Mouse (Mus musculus): Measurements from ENCODE around the gene 1700037H04Rik. TPM values are rescaled to one million over a fixed set of nuclear protein-coding genes. Genes with fewer than 3 reads are reported as not detected.
A peak's percentile ranks its signal among the peaks of the same experiment; 100 is the strongest.

The 1700037H04Rik gene
- polyA plus RNA-seq, 1 experiment from 2014 or later = 129 TPM

- peak overlapping the region; percentile 98 for H3K27ac ChIP-seq
- WGBS (ENCODE audit: insufficient replicate concordance) = 64% methylated on average over 7 of the region's 7 CpGs
- no peaks in the 10 kb centered on the region for H3K9me3 ChIP-seq (replicated peaks)
Observed at GRCm38 (mm10) chr2:131191005-131191390, 31.1 kb upstream of the 1700037H04Rik start.

DNA sequence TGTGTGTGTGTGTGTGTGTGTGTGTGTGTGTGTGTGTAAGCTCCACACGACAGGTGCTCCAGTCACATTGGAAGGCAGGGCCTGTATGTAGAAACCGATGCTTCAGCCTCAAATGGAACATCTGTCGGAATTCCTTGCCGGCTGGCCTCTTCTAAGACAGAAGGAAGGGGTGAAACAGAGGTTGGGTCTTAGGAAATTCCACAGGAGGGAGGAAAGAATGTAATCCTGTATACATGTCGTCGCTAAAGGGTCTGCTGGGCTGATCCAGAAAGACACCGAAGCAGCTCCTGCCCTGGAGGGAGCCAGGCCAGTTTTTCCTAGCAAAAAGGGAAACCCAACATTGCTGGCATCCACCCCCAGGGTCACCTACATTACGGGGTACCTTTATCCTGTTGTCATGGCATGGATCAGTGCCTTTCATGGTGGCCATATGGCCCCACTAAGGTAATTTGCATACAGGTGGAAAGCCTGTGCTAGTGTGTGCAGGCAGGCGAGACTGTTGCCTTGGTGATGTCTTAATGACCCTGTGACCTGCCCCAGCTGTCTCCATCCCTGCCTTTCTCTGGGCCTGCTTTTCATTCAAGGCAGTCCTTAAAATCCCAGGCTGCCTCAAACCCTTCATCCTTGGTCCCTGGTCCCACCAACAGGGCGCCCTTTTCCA, 30.6 kb upstream of the 1700037H04Rik start:
- Histone ChIP-seq H3K4me2 (peak overlapping the region; percentile 82), H3K4me3 (replicated peaks) (peak overlapping the region; percentile 92), H3K4me1 (replicated peaks) (peaks cover 71% of the 10 kb centered on the region), H3K36me3 (peaks cover 72% of the 10 kb centered on the region), H3K27ac (peak overlapping the region; percentile 98), H3K27me3 (no peaks in the 10 kb centered on the region), H3K9ac (peak overlapping the region; percentile 97), H3K9me3 (replicated peaks) (no peaks in the 10 kb centered on the region)
- DNase-seq (no peak), ATAC-seq (ENCODE audit: low read depth) (no peak)
- 75% methylated on average over 10 of the region's 10 CpGs for WGBS (ENCODE audit: insufficient replicate concordance)

More at GRCm38 (mm10) chr2:131191005-131191390, 31.1 kb upstream of the 1700037H04Rik start:
- DNase-seq (no peak), ATAC-seq (ENCODE audit: low read depth) (no peak)
- peaks cover 77% of the 10 kb centered on the region for H3K36me3 ChIP-seq
- no peaks in the 10 kb centered on the region for H3K27me3 ChIP-seq
- peaks cover 69% of the 10 kb centered on the region for H3K4me1 ChIP-seq (replicated peaks)
- peak overlapping the region; percentile 82 for H3K4me2 ChIP-seq
- peak overlapping the region; percentile 92; the same call in 1 of the 2 replicates for H3K4me3 ChIP-seq (replicated peaks)
- H3K9ac ChIP-seq = peak overlapping the region; percentile 97

- Histone ChIP-seq H3K9me3 (replicated peaks) (no peaks in the 10 kb centered on the region), H3K36me3 (peaks cover 64% of the 10 kb centered on the region), H3K4me3 (replicated peaks) (peak overlapping the region; percentile 92), H3K4me2 (peak overlapping the region; percentile 82), H3K27ac (peak overlapping the region; percentile 98), H3K9ac (peak overlapping the region; percentile 97), H3K4me1 (replicated peaks) (peaks cover 72% of the 10 kb centered on the region), H3K27me3 (no peaks in the 10 kb centered on the region)
- peak; percentile 59 for ATAC-seq (ENCODE audit: low read depth)
- WGBS (ENCODE audit: insufficient replicate concordance) = 23% methylated on average over 5 of the region's 5 CpGs
- peak; percentile 58 for DNase-seq
Observed at GRCm38 (mm10) chr2:131189521-131190309, 29.8 kb upstream of the 1700037H04Rik start.

GRCm38 (mm10) chr2:131188311-131188710, 28.4 kb upstream of the 1700037H04Rik start:
- H3K4me3 ChIP-seq (replicated peaks) = peak overlapping the region; percentile 92
- peaks cover 50% of the 10 kb centered on the region for H3K36me3 ChIP-seq
- H3K27ac ChIP-seq = peak overlapping the region; percentile 98
- no peaks in the 10 kb centered on the region for H3K27me3 ChIP-seq
- peaks cover 66% of the 10 kb centered on the region for H3K4me1 ChIP-seq (replicated peaks)
- ATAC-seq (ENCODE audit: low read depth) = peak; percentile 13; the same call in 1 of the 2 replicates
- H3K9ac ChIP-seq = peak overlapping the region; percentile 97
- no peaks in the 10 kb centered on the region for H3K9me3 ChIP-seq (replicated peaks)
- 71% methylated on average over 5 of the region's 5 CpGs for WGBS (ENCODE audit: insufficient replicate concordance)
- DNase-seq = no peak
- peak overlapping the region; percentile 82 for H3K4me2 ChIP-seq

- Histone ChIP-seq H3K4me1 (replicated peaks) (peaks cover 63% of the 10 kb centered on the region), H3K27ac (peak overlapping the region; percentile 98), H3K9me3 (replicated peaks) (no peaks in the 10 kb centered on the region), H3K4me3 (replicated peaks) (peak overlapping the region; percentile 92), H3K9ac (peak overlapping the region; percentile 97), H3K27me3 (no peaks in the 10 kb centered on the region), H3K4me2 (peak overlapping the region; percentile 82), H3K36me3 (peaks cover 43% of the 10 kb centered on the region)
- 26% methylated on average over 3 of the region's 3 CpGs for WGBS (ENCODE audit: insufficient replicate concordance)
- ATAC-seq (ENCODE audit: low read depth) = no peak
- DNase-seq = no peak
Observed at GRCm38 (mm10) chr2:131187602-131187922, 27.7 kb upstream of the 1700037H04Rik start.

DNA sequence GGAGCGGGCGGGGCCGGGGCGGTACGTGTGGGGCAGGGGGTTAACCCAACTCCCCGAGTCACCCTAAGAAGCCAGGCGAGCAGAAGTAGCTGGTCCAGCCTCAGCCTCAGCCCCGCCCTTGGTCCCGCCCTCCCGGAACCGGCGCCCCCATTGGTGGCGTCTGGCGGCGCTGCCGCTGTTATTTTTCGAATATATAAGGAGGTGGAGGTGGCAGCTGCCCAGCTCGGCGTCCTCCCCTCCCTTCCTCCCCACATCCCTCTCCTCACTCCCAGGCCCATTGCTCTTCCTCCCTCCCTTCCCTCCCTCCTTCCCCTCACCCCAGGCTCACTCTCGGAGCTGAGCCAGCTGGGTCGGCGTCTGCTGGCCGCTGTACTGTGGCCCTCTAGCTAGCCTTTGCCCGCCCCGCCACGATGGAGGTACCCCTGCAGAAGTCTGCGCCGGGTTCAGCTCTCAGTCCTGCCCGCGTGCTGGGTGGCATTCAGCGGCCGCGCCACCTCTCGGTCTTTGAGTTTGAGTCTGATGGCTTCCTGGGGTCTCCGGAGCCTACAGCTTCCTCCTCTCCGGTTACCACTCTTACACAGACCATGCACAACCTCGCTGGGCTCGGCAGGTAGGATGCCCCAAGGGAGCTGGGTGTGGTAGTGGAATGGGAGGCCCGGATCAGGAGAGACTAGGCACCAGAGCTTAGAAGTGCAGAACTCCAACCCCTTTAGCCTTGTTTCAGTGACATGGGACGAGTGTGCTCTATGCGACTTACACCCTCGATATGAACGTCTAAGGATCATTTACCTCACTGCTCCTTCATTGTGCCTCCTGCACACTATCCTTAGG, 27.1 kb upstream of the 1700037H04Rik start, which contains the start of the genes Cdc25b and Spef1:
TSS of gene Cdc25b (plus strand) at position 179 of the 831 bp plus-strand sequence.
TSS of gene Spef1 (minus strand) at position 512 of the 831 bp plus-strand sequence.
- Histone ChIP-seq H3K36me3 (peaks cover 37% of the 10 kb centered on the region), H3K4me2 (peak within 1 kb of the TSS; percentile 82), H3K9ac (peak within 1 kb of the TSS; percentile 97), H3K9me3 (replicated peaks) (no peaks in the 10 kb centered on the region), H3K4me1 (replicated peaks) (peaks cover 63% of the 10 kb centered on the region), H3K4me3 (replicated peaks) (peak within 1 kb of the TSS; percentile 92), H3K27me3 (no peaks in the 10 kb centered on the region), H3K27ac (peak within 1 kb of the TSS; percentile 98)
- WGBS (ENCODE audit: insufficient replicate concordance) = under 1% methylated on average over 42 of the region's 43 CpGs
- ATAC-seq (ENCODE audit: low read depth) = peak; percentile 86
- peak; percentile 86 for DNase-seq

GRCm38 (mm10) chr2:131186343-131186742, 26.5 kb upstream of the 1700037H04Rik start:
- WGBS (ENCODE audit: insufficient replicate concordance) = 2% methylated on average over 14 of the region's 14 CpGs
- Histone ChIP-seq H3K36me3 (peaks cover 31% of the 10 kb centered on the region), H3K4me1 (replicated peaks) (peaks cover 57% of the 10 kb centered on the region), H3K9me3 (replicated peaks) (no peaks in the 10 kb centered on the region), H3K9ac (peak overlapping the region; percentile 97), H3K4me3 (replicated peaks) (peak overlapping the region; percentile 92), H3K27me3 (no peaks in the 10 kb centered on the region), H3K27ac (peak overlapping the region; percentile 98), H3K4me2 (peak overlapping the region; percentile 82)
- ATAC-seq (ENCODE audit: low read depth) (peak; percentile 52), DNase-seq (no peak)

DNA sequence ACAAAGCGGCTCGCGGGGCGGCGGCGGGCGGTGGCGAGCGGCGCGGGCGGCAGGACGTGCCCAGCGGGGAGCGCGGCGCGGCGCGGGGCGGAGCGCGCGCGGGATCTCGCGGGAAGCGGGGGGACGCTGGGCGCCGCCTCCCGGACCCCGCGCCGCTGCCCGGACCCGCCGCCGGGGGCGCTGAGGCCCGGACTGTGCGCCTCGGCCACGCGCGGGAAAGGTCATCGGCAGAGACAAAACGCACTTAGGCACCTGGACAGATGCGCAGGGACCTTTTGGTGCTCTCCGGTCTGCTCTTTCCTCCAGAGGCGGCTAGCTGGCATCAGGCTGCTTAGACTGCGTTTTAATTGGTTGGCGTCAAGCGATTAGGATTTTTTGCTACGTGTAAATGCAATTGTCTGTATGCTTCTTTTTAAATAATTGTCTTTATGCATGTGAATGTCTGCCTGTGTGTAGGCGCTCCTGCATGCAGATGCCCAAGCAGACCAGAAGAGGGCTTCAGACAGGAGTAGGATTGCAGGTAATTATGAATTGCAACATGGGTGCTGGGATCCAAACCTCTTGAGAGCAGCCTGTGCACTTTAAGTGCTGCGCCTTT, 20.2 kb upstream of the 1700037H04Rik start, which contains the start of gene Cenpb:
TSS of gene Cenpb (minus strand) at position 78 of the 598 bp plus-strand sequence.
- ATAC-seq (ENCODE audit: low read depth) = peak; percentile 83
- Histone ChIP-seq H3K27me3 (no peaks in the 10 kb centered on the region), H3K27ac (peak within 1 kb of the TSS; percentile 94), H3K4me3 (replicated peaks) (peak within 1 kb of the TSS; percentile 82), H3K4me2 (peak within 1 kb of the TSS; percentile 98), H3K9ac (peak within 1 kb of the TSS; percentile 96), H3K36me3 (peaks cover 13% of the 10 kb centered on the region), H3K4me1 (replicated peaks) (peaks cover 57% of the 10 kb centered on the region), H3K9me3 (replicated peaks) (no peaks in the 10 kb centered on the region)
- 3% methylated on average over 51 of the region's 57 CpGs for WGBS (ENCODE audit: insufficient replicate concordance)
- peak; percentile 72 for DNase-seq

GRCm38 (mm10) chr2:131179246-131179886, 19.5 kb upstream of the 1700037H04Rik start:
- peaks cover 3% of the 10 kb centered on the region for H3K27me3 ChIP-seq
- peaks cover 13% of the 10 kb centered on the region for H3K36me3 ChIP-seq
- ATAC-seq (ENCODE audit: low read depth) (peak; percentile 67), DNase-seq (peak; percentile 53)
- peak overlapping the region; percentile 98 for H3K4me2 ChIP-seq
- peak overlapping the region; percentile 94 for H3K27ac ChIP-seq
- H3K4me3 ChIP-seq (replicated peaks) = peak overlapping the region; percentile 82
- WGBS (ENCODE audit: insufficient replicate concordance) = 1% methylated on average over 67 of the region's 67 CpGs
- peaks cover 65% of the 10 kb centered on the region for H3K4me1 ChIP-seq (replicated peaks)
- peak overlapping the region; percentile 96 for H3K9ac ChIP-seq
- no peaks in the 10 kb centered on the region for H3K9me3 ChIP-seq (replicated peaks)

DNA sequence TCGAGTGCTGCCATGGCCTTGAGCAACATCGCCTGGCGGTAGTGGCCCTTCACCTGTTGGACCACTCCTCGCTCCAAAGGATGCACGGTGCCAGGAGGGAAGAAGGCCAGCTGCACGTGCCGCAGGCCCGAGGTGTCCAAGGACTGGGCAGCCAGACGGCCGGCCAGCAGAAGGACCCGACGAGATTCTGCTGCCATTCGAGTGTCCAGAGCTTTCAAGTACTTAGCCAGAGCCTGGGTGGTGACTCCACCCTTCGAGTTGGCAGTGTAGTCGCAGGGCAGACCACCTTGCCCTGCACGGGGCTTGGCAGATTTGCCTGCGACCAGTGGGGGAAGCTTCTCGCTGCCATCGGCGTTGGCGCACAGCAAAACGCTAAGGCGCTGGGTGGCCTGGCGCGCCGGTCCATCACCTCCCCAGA, 19.0 kb upstream of the 1700037H04Rik start:
- peaks cover 69% of the 10 kb centered on the region for H3K4me1 ChIP-seq (replicated peaks)
- peaks cover 13% of the 10 kb centered on the region for H3K36me3 ChIP-seq
- DNase-seq = no peak
- H3K9ac ChIP-seq = peak overlapping the region; percentile 96
- ATAC-seq (ENCODE audit: low read depth) = peak; percentile 3; the same call in 1 of the 2 replicates
- H3K4me3 ChIP-seq (replicated peaks) = peak overlapping the region; percentile 82
- peak overlapping the region; percentile 98 for H3K4me2 ChIP-seq
- H3K27me3 ChIP-seq = peaks cover 8% of the 10 kb centered on the region
- H3K27ac ChIP-seq = peak overlapping the region; percentile 94
- no peaks in the 10 kb centered on the region for H3K9me3 ChIP-seq (replicated peaks)
- WGBS (ENCODE audit: insufficient replicate concordance) = 51% methylated on average over 26 of the region's 26 CpGs
